Mouse (Mus musculus): ENCODE measurements around the gene Vamp1.
A peak's percentile ranks its signal among the peaks of the same experiment; 100 is the strongest.
"Not testable (repeated sequence)": the region's sequence is repeated elsewhere in the genome, so short reads cannot be mapped to it uniquely, and the experiment has no call there.

Gene Vamp1

DNA sequence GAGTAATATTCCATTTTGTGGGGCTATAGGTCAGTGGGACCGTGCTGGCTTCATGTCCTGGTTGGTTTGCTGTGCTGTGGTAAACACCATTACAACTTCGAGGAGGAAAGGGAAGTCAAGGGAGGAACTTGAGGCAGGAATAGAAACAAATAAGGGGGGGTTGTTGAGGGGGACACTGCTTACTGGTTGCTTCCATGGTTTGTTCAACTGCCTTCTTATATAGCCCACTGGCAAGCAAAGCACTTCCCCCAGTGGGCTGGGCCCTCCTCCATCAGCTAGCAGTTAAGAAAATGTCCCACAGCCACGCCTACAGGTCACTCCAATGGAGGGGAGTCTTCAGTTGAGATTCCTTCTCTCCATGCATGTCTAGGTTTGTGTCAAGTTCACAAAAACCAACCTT is 36.9 kb downstream of the Vamp1 start:
- no peak for DNase-seq (ENCODE audit: low spot score)

GRCm38 (mm10) chr6:125252711-125253110 is 37.4 kb downstream of the Vamp1 start:
- DNase-seq (ENCODE audit: low spot score) = no peak

DNA sequence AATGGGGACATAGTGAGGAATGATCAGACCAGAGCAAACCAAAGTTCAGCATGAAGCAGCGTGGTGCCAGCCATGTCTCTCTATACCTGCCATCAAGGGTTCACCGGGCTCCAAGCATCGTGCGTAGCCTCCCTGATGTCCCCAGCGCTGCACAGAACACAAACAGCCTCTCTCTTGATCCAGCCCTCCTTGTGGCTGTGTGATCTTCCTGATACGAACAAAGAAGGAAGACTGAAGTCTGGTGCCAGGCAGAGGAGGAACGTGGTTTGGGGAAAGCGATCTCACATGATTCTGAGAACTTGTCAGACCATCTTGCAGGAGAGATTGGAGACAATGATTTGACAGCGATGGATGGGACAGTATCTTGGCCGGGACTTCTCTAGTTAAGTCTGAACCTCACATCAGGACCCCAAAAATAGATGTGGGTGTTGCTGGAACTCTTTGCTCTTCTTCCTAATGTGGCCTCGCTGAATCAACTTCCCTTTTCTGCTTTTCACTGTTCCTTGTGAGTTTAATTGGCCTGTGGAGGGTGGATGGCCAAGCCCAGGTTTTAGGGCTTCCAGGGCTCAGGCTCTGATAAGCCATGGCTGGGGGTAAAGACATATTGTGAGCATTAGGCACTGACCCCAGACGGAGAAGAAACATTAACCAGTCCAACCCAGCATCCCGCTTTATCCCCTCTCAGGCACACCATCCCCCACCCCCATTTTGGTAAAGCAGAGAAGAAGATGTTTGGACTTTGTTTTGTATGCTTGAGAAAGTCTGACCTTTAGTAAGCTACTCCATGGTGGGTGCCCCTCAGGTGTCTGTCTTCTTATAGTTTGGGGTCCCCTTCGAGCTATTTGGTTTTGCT is 38.7 kb downstream of the Vamp1 start:
- no peak for DNase-seq (ENCODE audit: low spot score)

DNA sequence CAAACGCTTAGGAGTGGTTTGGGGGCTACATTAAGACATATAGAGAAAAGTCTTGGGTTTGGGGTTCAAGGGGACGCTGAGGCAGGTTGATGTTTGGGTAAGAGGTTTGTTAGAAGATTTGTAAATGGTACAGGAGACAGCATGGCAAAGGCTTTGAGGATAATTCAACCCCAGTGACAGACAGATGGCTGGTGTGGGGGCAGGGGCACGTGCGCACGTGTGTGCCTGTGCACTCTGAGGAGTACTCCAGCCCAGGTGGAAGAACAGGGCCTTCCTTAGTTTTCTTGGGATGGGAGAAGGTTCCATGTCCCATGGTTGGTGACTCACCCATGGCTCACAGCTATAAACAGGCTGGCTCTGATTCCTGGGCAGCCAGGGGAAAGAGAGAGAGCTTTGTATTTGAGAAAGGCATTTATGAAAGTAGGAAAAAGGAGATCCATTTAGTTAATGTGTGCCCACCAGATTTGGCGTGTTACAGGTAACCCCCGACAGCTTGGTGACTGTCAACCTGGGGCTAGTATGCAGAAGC is 40.2 kb downstream of the Vamp1 start:
- peak; percentile 35 for DNase-seq (ENCODE audit: low spot score)

DNA sequence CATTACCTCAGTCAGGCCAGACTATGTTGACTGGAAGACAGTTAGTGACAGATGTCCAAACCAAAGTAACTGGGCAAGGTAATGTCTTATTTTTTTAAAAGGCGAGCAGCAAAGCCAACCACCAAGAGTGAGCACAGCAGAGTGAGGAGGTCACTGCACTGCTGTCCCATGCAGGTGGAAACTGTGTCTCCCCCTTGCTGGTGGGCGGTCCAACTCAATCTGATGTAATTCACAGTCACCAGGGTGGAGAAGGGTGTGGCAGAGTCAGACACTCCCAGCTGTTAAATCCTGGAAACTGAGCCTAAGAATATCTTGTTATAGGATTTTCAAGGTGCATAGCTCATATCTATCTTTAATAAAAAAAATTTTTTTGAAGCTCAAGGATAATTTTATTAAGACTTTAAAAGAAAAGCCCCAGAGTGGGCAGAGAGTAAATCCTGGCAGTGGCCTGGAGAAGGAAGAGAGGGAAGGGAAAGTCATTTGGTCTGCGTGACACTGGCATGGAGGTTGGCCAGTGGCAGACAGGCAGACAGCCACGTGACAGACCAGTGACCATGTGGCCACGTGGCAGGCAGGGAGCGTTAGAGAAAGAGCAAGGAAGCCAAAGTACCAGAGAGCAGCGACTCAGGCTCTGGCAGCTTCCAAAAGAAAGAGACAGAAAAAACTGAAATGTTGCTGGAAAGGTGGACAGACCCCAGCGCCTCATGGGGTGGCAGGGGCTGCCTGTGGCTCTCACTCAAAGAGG is 41.0 kb downstream of the Vamp1 start:
- peak; percentile 68 for DNase-seq (ENCODE audit: low spot score)

DNA sequence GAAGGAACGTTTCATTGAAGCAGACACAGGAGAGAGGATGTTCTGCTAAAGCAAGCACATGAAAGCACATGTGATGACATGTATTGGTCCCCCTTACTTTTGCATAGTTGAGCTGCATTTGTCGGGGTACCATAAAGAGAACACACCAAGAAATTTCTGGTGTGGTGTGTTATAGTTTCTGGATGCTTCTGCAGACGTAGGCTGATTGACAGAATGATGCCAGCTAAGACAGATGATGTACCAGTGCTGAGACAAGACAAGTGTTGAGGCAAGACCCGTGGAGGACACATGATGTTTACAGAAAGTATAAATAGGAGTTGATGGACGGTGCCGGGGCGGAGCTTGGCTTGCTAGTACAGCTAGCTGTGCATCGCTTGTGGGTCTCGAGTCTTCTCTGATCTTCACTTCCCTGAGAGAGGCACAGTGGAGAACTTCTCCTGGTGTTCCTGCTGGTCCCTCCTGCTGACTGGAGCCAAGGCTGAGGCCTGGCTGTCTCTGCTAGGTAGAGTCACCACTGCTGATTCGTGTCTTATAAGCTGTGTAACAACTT is 44.7 kb downstream of the Vamp1 start:
- DNase-seq (ENCODE audit: low spot score) = no peak

DNA sequence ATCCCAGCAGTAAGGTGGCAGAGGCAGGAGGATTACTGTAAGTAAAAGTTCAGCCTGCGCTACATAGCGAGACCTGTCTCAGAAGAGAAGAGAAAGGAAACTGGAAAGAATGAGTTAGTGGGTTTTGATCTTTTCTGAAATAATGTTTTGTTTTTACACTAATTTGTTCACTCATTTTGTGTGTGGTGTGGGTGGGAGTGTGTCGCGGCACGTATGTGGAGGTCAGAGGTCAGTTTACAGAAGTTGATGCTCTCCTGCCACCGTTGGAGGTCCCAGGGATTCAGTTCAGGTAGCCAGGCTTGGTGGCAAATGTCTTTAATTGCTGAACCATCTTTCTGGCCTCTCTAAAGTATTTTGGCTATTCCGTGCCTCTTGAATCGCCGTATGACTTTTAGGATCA is 48.9 kb downstream of the Vamp1 start:
- DNase-seq (ENCODE audit: low spot score) = no peak

DNA sequence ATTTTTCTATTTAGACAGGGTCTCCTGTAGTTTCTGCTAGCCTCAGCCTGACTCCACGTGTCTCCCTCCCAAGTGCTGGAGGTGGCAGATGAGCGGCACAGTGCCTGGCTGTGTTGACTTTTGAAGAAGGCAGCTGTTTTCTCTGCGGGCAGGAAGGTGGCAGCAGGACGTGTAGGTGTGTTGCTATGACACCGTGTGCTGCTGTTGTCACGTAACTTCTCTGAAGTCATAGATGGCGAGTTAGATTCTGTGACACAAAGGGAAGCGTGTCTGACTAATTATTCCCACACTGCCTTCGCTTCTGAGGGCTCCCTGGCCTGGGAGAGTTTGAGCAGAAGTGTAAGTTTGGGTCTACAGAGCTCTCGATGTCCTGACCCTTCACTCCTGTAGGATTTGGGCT is 49.9 kb downstream of the Vamp1 start:
- DNase-seq (ENCODE audit: low spot score) = peak; percentile 26

GRCm38 (mm10) chr6:125266091-125266490 is 50.7 kb downstream of the Vamp1 start:
- DNase-seq (ENCODE audit: low spot score) = no peak

DNA sequence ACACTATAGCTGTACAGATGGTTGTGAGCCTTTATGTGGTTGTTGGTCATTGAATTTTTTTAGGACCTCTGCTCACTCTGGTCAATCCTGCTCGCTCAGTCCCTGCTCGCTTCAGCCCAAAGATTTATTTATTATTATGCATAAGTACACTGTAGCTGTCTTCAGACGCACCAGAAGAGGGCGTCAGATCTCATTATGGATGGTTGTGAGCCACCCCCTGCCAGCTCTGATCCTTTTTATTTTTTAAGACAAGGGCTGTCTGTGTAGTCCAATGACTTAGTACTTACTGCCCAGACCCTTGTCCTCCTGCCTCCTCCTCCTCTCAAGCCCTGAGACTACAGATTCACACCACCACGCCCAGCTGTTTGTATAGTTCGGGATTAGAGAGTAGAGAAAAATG is 51.2 kb downstream of the Vamp1 start:
- not testable (repeated sequence) for DNase-seq (ENCODE audit: low spot score)

GRCm38 (mm10) chr6:125267469-125267868 is 52.1 kb downstream of the Vamp1 start:
- DNase-seq (ENCODE audit: low spot score) = no peak

- DNase-seq (ENCODE audit: low spot score) = no peak
Measured at GRCm38 (mm10) chr6:125268799-125269198, 53.4 kb downstream of the Vamp1 start.

- peak; percentile 91 for DNase-seq (ENCODE audit: low spot score)
Measured at GRCm38 (mm10) chr6:125271455-125272227, 56.3 kb downstream of the Vamp1 start.

- no peak for DNase-seq (ENCODE audit: low spot score)
Measured at GRCm38 (mm10) chr6:125272228-125272785, 57.0 kb downstream of the Vamp1 start.

GRCm38 (mm10) chr6:125274841-125275563 is 59.7 kb downstream of the Vamp1 start:
- peak; percentile 59 for DNase-seq (ENCODE audit: low spot score)

GRCm38 (mm10) chr6:125279729-125280128 is 64.4 kb downstream of the Vamp1 start:
- DNase-seq (ENCODE audit: low spot score) = no peak

DNA sequence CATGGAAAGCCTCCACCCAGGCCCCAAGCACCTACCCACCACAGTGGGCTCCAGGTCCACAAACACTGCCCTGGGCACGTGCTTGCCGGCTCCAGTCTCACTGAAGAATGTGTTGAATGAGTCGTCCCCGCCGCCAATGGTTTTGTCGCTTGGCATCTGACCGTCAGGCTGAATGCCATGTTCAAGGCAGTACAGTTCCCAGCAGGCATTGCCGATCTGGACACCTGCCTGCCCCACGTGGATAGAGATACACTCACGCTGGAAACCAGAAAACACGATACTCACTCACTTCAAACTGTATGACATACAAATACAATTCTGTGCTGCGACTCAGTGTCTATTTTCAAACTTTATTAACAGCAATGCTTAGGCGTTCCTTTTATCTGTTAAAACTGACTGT is 67.4 kb downstream of the Vamp1 start:
- not testable (repeated sequence) for DNase-seq (ENCODE audit: low spot score)

GRCm38 (mm10) chr6:125284250-125284649 is 68.9 kb downstream of the Vamp1 start:
- no peak for DNase-seq (ENCODE audit: low spot score)

- no peak for DNase-seq (ENCODE audit: low spot score)
Measured at GRCm38 (mm10) chr6:125284751-125285150, 69.4 kb downstream of the Vamp1 start.

DNA sequence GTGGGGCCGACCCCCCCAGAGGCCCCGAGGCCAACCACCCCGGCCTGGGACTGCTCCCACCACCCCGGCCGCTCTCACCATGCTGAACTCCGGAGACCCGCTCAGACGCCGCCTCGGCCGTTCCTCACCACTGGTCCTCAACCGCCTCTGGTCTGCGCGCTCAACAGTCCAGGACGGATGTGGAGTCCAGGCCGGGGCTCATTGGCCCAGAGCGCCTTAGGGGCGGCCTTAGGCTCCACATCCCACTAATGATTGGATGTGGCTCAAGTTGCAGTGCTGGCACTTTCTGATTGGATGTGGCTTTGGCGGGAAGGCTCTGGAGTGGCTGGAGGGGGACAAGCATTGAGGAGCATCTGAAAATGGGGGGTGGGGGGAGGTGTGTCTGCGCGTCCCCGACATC is 70.5 kb downstream of the Vamp1 start, which contains the start of gene Tuba3a:
Gene Tuba3a, minus strand, starts transcription at position 153 of the 400 bp plus-strand sequence.
- no peak for DNase-seq (ENCODE audit: low spot score)

DNA sequence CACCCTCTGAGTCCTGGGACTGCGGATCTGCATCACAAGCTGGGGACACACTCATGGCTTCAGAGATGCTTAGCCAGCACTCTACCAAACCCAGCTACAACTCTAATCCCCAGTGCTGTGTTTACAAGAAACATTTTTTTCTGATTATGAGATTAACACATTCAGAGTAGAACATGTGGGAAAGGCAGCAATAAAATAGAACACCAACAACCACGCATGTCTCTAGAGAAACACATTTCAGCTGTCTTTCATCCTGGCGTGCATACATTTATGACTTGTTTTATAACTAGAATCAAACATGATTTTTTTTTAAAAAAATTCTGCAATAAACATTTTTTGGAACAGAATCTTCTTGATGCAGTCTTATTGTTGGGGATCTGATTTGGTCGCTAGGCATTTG is 71.6 kb downstream of the Vamp1 start:
- no peak for DNase-seq (ENCODE audit: low spot score)
